Mouse (Mus musculus) B cell, adult (primary cell): ENCODE data around the gene Ccng1. TPM values are rescaled to one million over a fixed set of nuclear protein-coding genes. Genes with fewer than 3 reads are reported as not detected.

Experiments used
- total RNA-seq: library from RNA; stranded (reverse); gene quantifications from 4 replicates; pipeline ENCODE4 v1.2.4, GENCODE M21; 2023; ENCODE audit not compliant: inconsistent age

Ccng1 gene
- total RNA-seq: 29.6 to 32.8 TPM (median 31.9 TPM) in 4 replicates

GRCm38 (mm10) chr11:40755109-40755627 is at the start of gene Ccng1:
TSS of gene Ccng1 (minus strand) at chr11:40755311.

DNA sequence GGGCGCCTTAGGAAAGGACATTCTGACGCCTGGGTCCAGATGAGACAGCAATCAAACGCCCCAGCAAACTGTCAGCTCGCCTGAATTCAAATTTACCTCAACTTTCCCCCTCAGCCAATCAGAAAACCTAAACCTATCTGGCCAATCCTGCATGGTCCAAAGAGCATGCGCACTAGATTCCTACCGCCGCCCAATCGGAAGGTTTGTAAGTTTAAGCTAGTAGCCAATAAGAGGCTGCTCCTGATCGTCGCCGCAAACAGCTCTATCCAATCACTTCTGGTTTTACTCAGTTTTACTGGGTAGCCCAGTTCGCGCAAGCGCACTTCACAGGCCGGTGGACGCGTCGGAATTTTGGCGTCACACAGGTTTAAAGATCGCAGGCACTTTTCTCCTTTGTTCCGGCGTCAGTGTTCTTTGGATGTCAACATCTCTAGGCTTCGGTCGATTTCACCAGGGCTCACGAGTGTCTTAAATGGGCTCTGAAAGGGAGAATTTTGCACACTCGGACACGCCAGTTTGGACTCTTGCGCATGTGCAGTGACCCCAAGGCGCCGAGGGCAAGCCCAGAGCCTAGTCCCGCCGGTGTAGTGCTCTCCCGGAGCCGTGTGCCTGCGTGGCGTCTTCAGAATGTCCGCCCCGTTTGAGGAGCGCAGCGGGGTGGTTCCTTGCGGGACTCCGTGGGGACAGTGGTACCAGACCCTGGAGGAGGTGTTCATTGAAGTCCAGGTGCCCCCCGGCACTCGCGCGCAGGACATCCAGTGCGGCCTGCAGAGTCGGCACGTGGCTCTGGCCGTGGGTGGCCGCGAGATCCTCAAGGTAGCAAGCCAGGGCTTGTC is 21.6 kb downstream of the Ccng1 start, which contains the start of the genes Hmmr and Nudcd2:
Gene Hmmr, minus strand, starts transcription at position 84 of the 836 bp plus-strand sequence.
Gene Nudcd2, plus strand, starts transcription at position 329 of the 836 bp plus-strand sequence.

Other genes starting within 250 kb of the Ccng1 start
- gene Mat2b, start 60.1 kb downstream of the Ccng1 start, total RNA-seq: 88.6 to 95.3 TPM (median 94.4 TPM) in 4 replicates
- 0.51 to 1.5 TPM (median 0.93 TPM) in 4 replicates for gene Hmmr, start 21.9 kb downstream of the Ccng1 start, total RNA-seq
- gene Nudcd2, start 21.6 kb downstream of the Ccng1 start, total RNA-seq: 11.1 to 15.3 TPM (median 12.7 TPM) in 4 replicates